Mouse (Mus musculus) left cerebral cortex, adult 11 months (tissue): ENCODE data around the gene Pde1a.

Experiments used
- DNase-seq: peaks from one replicate; pipeline ENCODE4 v3.0.0; 2022; ENCODE audit warnings: low spot score

Pde1a gene

DNA sequence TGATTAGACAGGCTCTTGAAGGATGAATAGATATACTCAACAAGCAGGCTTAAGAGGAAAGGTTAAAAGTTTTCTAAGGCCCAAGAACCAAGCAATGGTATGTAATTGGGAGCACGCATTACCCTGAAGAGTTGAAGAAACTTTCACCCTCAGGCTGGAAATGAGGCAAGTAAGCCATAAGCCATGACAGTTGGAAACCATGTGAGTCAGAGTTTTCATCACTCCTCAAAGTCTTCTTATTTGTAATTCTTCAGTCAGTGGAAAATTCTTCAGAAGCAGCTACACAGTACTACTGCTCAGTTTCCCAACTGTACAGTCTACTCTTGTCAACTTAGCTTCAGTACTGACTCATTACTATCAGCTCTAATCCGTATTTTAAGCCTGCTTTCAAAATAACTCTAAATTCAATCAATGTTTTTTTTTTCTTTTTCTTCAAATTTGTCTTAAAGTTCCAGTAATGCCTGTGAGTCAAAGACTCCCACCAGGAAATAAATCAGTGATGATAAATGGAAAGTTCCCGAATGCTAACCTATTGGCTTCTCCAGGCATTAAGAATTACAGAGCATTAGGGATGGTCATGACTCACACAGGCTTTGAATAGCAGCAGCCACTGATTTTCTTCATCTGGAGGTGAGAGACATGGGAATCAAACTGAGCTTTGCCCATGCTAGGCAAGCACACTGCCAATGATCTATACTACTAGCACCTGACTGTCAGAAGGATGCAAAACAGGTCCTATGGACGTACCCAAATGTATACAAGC is 82.3 kb downstream of the Pde1a start:
- no peak for DNase-seq

DNA sequence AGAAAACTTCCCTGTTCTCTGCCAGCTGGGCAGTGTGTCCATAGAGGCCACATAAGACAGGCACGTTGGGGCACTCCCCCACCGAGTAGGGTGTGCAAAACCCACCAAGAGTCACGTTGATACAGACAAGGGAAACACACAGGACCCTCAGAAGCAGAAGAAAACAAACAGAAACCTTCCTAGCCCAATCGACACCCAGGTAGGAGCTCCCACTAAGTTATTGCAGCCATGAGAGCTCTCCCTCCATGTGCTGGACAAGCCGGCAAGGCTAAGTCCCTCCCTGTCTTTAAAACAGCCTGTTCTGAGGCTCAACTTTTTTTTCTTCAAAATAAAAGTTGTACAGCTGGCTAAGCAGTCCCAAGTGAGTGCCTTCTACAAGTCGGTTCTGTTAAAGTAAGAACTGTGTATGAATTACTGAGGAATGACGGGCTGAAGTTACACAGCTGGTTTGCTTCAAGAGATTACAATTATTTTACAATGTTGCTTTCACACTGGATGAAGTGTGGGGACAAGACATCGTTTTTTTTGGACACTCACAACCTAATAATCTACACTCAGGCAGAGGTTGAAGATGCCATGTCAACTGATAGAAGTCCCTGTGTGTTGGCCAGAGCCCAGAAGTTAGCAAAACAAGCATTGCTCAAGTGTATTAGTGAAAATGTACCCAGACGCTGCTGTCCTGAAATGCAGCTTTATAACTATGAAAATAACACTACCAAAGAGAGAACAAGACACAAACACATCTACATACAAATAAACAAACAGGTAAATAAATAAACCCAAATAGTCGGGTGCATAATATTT is 90.4 kb downstream of the Pde1a start:
- no peak for DNase-seq

DNA sequence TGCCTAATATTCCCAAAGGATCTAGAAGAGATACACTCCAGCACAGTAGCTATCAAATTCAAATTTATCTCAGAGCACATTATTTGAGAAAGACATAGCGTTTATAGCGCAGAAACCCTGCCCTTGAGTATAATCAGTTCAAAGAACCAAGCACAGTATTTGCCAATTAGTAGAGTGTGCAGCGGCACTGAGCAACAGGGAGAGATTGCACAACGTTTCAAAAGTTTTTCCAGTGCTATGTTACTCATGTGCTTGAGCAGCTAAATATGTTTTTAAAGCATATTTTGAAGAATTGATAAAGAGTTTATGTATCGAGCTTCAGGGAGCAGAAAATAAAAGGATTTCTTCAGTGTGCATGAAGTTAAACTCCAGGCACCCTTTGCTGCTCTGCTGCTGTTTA is 91.3 kb downstream of the Pde1a start:
- DNase-seq: no peak

DNA sequence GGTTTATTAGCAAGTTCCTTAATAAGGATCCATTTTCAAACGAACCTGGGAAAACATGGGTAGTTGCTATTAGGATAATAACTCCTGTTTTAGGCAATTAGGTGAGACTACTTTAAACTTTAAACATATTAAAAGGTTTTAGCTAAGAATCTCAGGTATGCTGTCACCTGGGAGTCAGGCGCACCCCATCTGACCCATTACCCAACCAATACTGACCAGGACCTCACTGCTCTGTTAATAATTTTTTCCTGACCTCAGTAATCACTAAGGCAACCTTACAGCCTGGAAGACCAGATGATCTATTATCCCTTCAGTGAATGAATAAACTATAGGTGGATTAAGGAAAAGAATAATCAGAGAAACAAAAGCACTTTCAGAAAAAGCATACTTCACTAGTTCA is 100.2 kb downstream of the Pde1a start:
- no peak for DNase-seq

DNA sequence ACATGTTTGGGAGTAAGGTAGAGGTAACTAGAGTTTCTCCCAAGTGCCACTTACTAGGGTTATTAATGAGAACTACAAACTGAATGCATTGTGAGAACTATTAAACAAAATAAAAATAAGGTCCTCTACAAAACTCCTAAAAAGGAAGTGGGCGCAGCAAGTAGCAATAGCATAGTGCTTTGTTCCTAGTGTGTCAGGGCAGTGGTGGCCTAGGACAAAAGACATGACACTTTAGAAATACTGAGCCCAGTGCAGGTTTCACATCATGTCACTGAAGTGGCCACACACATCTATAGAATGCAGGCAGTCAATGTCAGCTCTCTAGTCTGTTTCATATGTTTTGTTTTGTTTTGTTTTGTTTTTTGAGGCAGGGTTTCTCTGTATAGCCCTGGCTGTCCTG is 103.2 kb downstream of the Pde1a start:
- DNase-seq: no peak

DNA sequence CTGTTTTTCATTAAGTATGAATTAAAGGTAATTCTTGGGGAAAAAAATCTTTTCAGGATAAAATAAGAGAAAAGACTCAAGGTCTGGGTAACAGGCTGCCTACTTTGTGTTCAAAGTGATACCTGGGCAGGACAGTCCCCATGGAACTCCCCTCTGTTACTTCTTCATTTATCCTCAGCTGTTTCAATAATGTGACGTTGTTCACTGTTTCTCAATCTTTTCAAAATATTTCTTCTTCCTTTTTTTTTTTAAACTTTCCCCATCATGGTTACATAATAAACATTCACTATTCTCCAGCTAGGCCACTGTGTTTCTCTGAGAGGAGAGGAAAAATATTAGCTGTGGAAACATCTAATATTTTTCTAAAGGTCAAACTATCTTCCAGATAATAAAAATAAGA is 103.7 kb downstream of the Pde1a start:
- no peak for DNase-seq

DNA sequence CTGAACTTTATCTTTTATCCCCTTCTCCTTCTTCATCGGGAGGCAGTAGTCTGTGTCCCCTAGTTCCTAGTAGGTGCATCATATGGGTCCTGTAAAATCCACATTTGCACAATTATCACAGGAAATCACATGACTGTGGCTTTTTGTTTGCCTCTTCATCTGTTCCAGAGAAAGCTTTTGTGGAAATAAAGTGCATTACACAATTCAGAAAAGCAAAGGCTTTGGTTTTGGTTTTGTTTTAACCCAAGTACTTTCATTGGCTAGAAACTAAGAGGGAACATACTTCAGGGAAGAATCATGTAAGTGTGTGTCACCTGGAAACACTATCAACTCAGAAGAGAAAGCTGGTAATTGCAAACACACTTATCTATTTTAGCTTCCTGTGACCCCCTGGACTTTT is 104.2 kb downstream of the Pde1a start:
- no peak for DNase-seq

DNA sequence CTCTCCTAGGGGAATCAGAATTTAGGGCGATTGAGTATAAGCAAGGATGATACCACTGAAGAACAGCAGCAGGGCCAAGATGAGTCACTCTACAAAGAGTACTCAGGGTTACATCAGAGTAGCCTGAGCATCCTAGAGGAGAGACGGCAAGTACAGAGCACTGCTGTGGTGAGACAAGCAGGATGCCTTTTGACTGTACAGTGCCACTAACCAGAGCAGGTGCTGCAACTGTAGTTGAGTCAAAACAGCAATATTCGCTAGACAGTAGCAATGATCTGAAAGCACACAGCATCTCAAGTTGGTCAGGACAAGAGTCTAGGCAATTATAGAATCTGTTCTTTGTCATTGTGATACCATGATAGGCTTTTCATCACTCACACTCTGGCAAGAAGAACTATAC is 115.1 kb downstream of the Pde1a start:
- no peak for DNase-seq

DNA sequence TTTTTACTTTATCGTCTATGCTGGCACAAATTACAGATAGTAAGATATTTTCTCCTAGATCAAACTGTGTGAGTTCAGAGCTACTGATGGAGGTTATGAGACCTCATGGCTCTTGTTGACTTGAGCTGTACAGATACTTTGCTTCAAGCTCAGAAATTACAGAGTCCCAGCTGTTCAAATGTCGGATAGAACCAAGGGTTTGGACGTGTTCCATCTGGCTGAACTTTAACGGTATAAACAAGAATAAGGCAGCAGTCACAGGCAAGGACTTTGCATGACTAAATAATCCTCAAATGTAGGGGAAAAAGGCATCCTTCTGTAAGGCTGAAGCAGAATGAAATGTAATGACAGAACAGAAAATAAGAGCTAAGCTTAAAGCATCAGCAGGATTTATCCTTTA is 116.2 kb downstream of the Pde1a start:
- DNase-seq: no peak

DNA sequence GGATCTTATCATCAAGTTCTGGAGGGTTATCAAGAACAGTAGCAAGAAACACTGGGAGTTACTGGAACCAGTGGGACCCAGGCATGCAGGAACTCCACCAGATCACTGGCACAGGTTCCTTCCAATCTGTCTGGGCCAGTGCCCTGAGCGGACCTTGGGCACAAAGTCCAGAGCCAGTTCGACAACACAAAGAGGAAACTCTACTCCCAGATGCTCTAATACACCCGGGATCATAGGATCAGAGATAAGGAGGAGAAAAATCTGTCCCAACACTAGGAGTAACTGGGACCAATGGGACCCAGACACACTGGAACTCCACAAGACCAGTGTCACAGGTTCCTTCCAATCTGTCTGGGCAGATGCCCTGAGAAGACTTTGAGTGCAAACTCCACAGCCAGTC is 130.1 kb downstream of the Pde1a start:
- no peak for DNase-seq

DNA sequence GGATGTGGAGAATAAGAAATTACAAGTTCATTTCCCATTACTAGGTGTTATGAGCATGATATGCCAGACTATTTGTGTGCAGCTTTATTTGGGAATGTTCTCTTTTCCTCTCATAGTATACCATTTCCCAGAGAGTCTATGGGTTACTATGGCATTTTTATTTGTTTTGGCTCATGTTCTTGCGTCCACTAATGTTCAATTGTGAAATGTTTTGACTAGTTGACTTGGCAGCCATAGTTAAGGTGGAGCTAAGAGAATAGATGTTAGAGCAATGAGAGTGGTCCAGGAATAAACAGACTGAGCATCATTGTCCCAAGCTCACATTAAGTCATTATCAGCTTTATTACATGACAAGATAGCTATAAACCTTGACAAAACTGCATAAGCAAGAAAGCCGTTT is 130.8 kb downstream of the Pde1a start:
- no peak for DNase-seq

DNA sequence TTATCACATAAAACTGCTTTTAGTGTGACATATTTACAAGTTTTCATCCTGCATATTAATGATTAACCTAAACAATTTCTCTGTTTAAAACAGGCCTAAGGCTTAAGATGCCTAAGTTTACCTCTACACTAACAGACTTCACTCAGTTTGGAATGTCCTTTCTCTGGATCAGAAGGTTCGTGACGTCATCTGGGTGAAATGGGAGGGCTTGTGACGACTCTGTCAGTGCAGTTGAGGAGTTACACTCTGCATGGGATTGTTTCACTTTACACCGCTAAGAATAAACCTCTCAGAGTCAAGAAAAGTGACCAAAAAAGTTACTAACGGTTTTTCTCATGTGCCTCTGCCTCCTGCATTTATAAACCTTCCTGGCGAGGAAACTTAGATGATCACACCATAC is 137.6 kb downstream of the Pde1a start:
- DNase-seq: no peak

DNA sequence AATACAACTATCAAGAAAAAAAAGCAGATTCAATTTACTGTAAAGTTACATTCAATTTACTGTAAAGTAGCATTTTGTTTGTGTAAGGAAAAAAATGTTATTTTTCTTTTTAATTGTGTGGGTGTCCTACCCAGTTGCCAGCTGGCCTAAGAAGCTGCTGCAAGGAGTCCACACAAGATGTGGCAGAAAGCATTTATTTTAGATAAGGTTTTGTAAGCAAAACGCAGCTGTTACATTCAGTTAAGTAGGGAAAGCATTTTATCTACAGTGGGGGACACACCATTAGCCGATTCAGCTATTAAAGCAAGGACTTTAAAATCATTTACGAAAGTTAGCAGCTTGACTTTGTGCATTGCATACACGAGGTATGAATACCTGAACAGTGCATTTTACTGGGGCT is 145.5 kb downstream of the Pde1a start:
- no peak for DNase-seq

DNA sequence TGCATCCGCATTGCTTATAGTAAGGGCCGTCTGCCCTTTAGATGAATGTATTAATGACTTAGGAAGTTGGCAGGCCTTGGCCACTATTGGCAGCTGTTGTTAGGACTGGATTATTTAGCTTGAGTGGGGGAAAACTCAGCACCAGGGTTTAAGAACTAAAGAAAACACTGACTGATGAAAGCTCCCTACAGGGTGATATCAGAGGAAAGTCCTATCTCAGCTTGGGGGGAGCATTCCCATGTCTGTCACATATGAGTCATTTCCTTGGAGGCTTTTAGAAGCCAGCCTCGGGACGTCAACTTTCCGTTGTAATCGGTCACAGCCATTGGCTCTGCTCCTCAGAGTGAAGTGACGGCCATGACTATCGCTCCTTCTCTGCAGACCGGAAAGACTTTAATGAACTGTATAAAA is 146.0 kb downstream of the Pde1a start:
- DNase-seq: no peak

DNA sequence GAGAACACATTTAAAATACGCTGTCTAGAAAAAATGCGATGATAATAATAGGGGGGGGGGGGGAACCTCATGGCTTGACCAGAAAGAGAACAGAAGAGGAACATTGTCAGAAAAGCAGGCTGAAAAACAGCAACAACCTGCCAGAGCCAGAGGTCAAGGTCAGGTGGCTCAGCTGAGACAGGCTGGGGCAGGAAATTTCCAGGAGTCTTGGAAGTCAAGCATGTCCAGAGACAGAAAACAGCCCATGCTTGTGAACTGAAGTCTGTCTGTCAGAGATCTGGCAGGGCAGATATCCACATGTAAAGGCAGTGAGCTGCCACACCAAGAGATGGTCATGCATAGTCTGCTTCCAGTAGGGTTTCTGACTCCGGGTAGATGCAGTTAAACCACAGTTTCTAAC is 147.5 kb downstream of the Pde1a start:
- no peak for DNase-seq

DNA sequence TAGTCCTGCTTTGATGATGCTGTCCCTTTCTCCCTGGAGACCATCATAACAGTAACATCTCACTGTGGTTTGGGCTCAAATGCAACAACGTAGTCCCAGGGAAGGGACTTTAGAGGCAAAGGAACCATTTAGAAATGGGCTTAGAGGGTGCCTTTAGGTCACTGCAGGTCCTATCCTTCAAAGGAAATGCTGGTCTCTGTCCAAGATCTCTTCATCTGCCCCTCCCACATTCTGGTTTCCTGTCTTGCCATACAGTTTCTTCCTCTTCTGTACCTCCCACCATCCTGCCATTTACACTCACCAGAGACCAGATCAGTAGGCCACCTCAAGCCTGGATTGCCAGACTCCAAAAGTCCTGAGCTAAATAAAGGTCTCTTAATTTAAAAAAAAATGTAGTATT is 150.3 kb downstream of the Pde1a start:
- DNase-seq: no peak

DNA sequence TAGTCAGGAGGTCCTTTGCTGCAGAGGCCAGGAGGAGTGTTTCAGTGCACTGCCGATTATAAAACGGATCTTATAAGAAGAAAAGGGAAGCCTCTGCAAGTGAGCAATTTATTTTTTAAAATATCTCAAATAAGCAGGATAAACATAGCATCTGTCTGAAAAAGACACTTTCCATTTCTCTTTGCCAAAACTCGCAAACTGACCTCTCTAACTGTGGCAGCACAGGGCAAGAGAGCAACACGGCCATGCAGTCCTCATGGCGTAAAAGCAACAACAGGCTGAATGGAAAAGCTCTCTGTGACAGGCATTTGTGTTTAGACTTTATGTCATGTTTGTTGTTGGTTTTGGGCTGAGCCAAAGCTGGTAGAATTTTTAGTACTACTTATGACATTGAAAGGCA is 152.0 kb downstream of the Pde1a start:
- DNase-seq: no peak

DNA sequence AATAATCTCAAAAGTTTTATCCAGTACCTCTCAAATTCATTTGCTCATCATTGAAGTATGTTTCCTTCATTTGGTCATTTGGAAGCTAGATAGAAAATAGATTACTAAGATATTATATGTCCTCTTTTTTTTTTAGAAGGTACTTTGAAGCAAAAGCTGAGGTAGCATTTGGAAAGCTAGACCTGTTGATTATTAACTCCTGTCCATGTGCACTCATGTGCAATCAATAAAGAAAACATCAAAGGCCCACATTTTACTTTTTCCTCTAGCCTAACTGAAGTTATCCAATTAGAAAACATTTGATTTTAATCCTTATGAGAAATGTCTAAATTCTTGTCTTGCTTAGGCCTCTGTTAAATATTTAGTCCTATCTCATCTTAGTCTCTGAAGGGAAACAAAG is 153.3 kb downstream of the Pde1a start:
- no peak for DNase-seq

DNA sequence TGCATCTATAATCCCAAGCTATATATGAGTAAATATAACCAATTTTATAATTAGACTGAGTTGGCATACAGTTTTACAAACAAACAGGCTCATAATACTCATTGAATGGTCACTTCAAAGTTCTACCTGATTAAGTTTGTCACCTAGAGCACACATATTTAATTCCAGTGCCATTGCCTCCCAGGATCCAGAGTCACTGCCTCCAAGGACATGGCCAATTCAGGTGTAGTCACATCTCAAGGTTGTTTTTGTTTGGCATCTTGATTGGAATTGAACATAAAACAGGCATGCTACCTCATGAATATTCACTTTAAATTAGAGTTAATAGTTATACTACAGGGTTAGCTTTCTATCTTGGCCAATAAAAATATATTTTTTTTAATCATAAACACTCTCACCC is 157.0 kb downstream of the Pde1a start:
- no peak for DNase-seq

DNA sequence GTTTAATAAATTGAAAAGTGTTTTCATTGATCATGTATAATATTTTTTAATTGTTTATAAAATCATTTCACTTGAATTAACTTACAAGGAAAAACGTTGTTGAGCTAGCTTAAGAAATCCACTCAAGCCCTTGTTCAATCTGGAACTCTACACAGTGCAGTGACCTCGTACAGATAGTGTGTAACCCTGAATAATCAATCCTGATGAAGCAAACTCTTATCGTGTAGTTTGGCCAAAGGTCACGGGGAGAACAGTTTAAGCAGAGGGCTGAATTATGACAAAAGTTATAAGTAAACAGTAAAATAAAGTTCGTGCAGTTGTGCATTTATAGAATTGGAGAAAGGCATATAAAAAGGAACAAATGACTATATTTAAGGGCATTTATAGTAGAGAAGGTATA is 159.7 kb downstream of the Pde1a start:
- no peak for DNase-seq

DNA sequence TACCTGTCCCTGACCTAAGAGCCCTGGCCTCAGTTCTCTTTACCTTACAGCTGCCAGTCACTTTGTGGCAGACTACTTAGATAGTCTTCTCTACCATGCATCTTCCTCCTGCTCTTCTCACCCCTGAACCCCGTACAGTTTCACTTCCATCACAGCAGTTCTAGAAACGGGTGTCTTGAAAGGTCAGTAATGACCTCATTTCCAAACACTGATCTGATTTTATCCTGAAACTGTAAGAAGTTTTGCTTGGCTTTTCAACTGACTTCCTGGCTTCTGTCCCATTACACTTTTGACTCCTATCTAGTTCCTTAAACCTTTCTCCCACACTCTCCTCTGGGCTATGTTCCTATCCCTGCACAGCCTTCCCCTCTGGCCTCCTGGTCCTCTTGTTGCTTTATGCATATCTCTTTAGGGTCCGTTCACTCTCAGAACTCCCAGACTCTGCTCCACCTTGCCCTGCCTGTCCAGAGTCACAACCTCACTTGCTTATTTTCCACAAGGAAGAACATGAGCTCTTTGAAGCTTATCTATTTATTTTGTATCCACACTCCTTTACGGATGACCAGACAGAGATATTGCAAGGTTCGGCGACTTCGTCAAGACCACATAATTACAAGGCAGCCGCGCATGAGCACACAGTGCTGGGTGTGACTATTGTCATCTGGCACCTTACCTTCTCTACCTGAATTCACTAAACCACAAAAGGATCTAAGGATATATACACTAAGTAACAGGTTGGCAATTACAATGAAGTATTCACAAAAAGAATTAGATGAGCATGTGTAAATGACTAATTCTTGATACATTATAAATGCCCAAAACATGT is 162.4 kb downstream of the Pde1a start:
- DNase-seq: no peak

DNA sequence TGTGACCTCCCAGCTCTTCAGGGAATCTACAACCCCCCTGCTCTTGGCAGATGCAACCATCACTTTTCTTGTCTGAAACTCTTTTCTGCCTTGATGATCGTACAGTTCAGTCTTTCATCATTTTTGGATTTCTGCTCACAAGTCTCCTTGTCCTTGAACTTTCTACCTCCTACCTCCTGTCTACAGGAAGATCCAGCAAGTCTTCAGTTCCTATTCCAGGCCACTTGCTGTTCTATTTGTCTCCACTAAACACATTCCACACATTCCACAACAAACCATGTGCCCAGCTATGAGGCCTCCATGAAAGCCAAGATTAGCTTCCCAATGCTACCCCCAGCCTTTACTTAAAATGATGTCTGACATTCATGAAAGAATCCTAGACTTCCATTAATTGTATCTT is 163.2 kb downstream of the Pde1a start:
- DNase-seq: no peak

DNA sequence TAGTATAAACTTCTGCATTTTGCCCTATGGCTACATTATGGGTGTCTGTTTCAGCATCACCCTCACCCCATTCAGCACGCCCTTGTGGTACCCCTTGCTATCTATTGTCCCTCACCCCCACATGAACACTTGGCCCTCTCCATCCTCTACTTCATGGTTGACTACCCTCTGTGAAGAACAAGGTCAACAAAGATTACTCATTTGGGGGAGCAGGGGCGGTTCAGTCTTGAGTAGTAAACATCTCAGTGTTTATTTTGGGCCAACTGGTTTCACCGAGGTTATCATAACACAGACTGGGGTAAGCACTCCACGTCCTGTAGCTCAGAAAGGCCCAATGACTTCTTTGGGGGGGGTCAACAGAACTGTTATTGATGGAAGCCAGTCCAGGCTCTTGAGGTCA is 164.3 kb downstream of the Pde1a start:
- DNase-seq: no peak
